Mouse (Mus musculus) stomach, postnatal 0 days (tissue): ENCODE results near the gene Fut7.
"Not testable (repeated sequence)": the region's sequence is repeated elsewhere in the genome, so short reads cannot be mapped to it uniquely, and the experiment has no call there.

Source experiments
- CTCF ChIP-seq: IDR thresholded peaks from 2 replicates; pipeline ENCODE4 v1.5.1; 2016; ENCODE audit warnings: antibody characterized with exemption, low read depth, mild to moderate bottlenecking, moderate library complexity
- EP300 ChIP-seq: optimal IDR thresholded peaks from 2 replicates; pipeline ENCODE3; 2016; ENCODE audit warnings: antibody characterized with exemption

- TF ChIP-seq CTCF = peak; percentile 53
- not testable (repeated sequence) for TF ChIP-seq EP300
Measured at GRCm38 (mm10) chr2:25413436-25413835, 9.6 kb upstream of the Fut7 start.
